In genomic region chr7:47053287-47053686, GRCm38 (mm10) we compare ENCODE assay signal across 13 mouse cellular contexts. TPM values are rescaled to one million over a fixed set of nuclear protein-coding genes. Genes with fewer than 3 reads are reported as not detected.
DNase-seq lines count a peak whose midpoint lies in the region; ATAC-seq lines count a peak whose summit lies in the region.
"Had no signal": no experiment of that assay in that cellular context is flagged by ENCODE, and none has a peak within 500 bp of the region (broad histone marks: within the 10 kb centered on the region; RNA-seq: fewer than 3 reads in every experiment).

No protein-coding gene starts in this region.

- H3K79me2 ChIP-seq in macrophage (ENCODE audit: inconsistent target) = peaks cover 39% of the 10 kb centered on the region

- no peaks in the 10 kb centered on the region for H3K9me3 ChIP-seq in heart, embryonic 12.5 days (replicated peaks)
- no peaks in the 10 kb centered on the region for H3K9me3 ChIP-seq in megakaryocyte, embryonic 14.5 days
- H3K9me3 ChIP-seq in heart, embryonic 13.5 days = no peaks in the 10 kb centered on the region
- H3K9me3 ChIP-seq: embryonic facial prominence, embryonic 15.5 days; forebrain, embryonic 13.5 days had no signal

- no peak overlapping the region; the same call in 1 of the 2 replicates for H3K4me2 ChIP-seq in heart, embryonic 12.5 days
- peak overlapping the region; percentile 83 for H3K4me2 ChIP-seq in heart, embryonic 13.5 days
- H3K4me2 ChIP-seq: forebrain, embryonic 13.5 days had no signal

- no peak for ATAC-seq in heart, embryonic 12.5 days (ENCODE audit: insufficient number of reproducible peaks, low FRiP score)
- no peak for ATAC-seq in megakaryocyte, adult 5-6 weeks (ENCODE audit: poor library complexity, severe bottlenecking)
- no peak for ATAC-seq in heart, embryonic 13.5 days (ENCODE audit: extremely low read depth, insufficient number of reproducible peaks, low FRiP score, low TSS enrichment)
- no peak for ATAC-seq in activated CD4-positive, CD25-positive, alpha-beta regulatory T cell, adult 4 months
- ATAC-seq: forebrain, embryonic 13.5 days; hindbrain, embryonic 16.5 days; Patski had no signal

- intact Hi-C loops in heart, postnatal 25 days (cut with DNase I) = loop anchor here (2.0 kb wide), 2 partner anchors 28 kb away; no protein-coding TSS in a partner anchor

- WGBS in heart, embryonic 12.5 days = 91% methylated on average over 15 of the region's 15 CpGs
- WGBS in heart, embryonic 13.5 days = 87% methylated on average over 15 of the region's 15 CpGs
- 86% methylated on average over 15 of the region's 15 CpGs for WGBS in macrophage (ENCODE audit: missing documents)

- H3K27me3 ChIP-seq in heart, embryonic 12.5 days (replicated peaks) = 0 out of 2 replicates have a peak, but pooled peaks cover 6% of the 10 kb centered on the region
- H3K27me3 ChIP-seq in megakaryocyte, embryonic 14.5 days (replicated peaks) = peaks cover 24% of the 10 kb centered on the region
- 0 out of 2 replicates have a peak, but pooled peaks cover 3% of the 10 kb centered on the region for H3K27me3 ChIP-seq in heart, embryonic 13.5 days (replicated peaks)
- H3K27me3 ChIP-seq: embryonic facial prominence, embryonic 15.5 days; Patski had no signal

- H3K9ac ChIP-seq in heart, embryonic 12.5 days = 0 out of 2 replicates have a peak overlapping the region, but pooled peaks have one; percentile 11
- H3K9ac ChIP-seq in heart, embryonic 13.5 days = 0 out of 2 replicates have a peak overlapping the region, but pooled peaks have one; percentile 3
- H3K9ac ChIP-seq: embryonic facial prominence, embryonic 15.5 days; forebrain, embryonic 13.5 days had no signal

- H3K4me1 ChIP-seq in heart, embryonic 12.5 days (replicated peaks) = peaks cover 29% of the 10 kb centered on the region
- H3K4me1 ChIP-seq in megakaryocyte, embryonic 14.5 days = peaks cover 91% of the 10 kb centered on the region
- peaks cover 28% of the 10 kb centered on the region for H3K4me1 ChIP-seq in heart, embryonic 13.5 days

- no peak overlapping the region for H3K4me3 ChIP-seq in heart, embryonic 12.5 days
- peak overlapping the region; percentile 16 for H3K4me3 ChIP-seq in megakaryocyte, embryonic 14.5 days (replicated peaks)
- no peak overlapping the region for H3K4me3 ChIP-seq in heart, embryonic 13.5 days
- H3K4me3 ChIP-seq in macrophage (ENCODE audit: inconsistent target) = no peak overlapping the region
- H3K4me3 ChIP-seq: embryonic facial prominence, embryonic 15.5 days; forebrain, embryonic 13.5 days had no signal

- DNase-seq in heart, postnatal 25 days (ENCODE audit: low spot score) = no peak
- DNase-seq: right cerebral cortex, postnatal 14 days; thymus, postnatal 4 days had no signal

- peaks cover 19% of the 10 kb centered on the region for H3K36me3 ChIP-seq in heart, embryonic 12.5 days
- peaks cover 17% of the 10 kb centered on the region for H3K36me3 ChIP-seq in megakaryocyte, embryonic 14.5 days (replicated peaks; ENCODE audit: low read length)
- H3K36me3 ChIP-seq in heart, embryonic 13.5 days = peaks cover 17% of the 10 kb centered on the region
- H3K36me3 ChIP-seq in macrophage (ENCODE audit: inconsistent target) = peaks cover 17% of the 10 kb centered on the region; the same call in 1 of the 2 replicates

- no peak overlapping the region for H3K27ac ChIP-seq in heart, embryonic 12.5 days (ENCODE audit: poor library complexity, severe bottlenecking)
- peak overlapping the region; percentile 94; the same call in 1 of the 2 replicates for H3K27ac ChIP-seq in heart, embryonic 13.5 days (replicated peaks)
- H3K27ac ChIP-seq in macrophage = peak overlapping the region; percentile 98
- H3K27ac ChIP-seq: forebrain, embryonic 13.5 days had no signal

RNA-seq across cellular contexts. Expression of gene Tmem86a, which starts 2.9 kb away (rescaled TPM):
- polyA plus RNA-seq in heart, embryonic 12.5 days (2016; fragmentation: Nextera tagmentation; extraction: Ambion mirVana) = 19.2 and 22.0 TPM in 2 replicates
- total RNA-seq in heart, postnatal 25 days (2021) = 10 to 100 TPM; 23.7 to 31.8 TPM
- polyA plus RNA-seq in megakaryocyte, embryonic 14.5 days (2012; ENCODE audit: insufficient read depth, low replicate concordance) = 6.3 and 26.3 TPM in 2 replicates
- 10.3 and 12.7 TPM in 2 replicates for total RNA-seq in megakaryocyte, adult 5-6 weeks (2015)
- total RNA-seq in megakaryocyte, adult 5-6 weeks (2017) = 6.3 and 6.4 TPM in 2 replicates
- 22.5 and 25.1 TPM in 2 replicates for polyA plus RNA-seq in heart, embryonic 13.5 days (2015; fragmentation: Nextera tagmentation; extraction: Ambion mirVana)
- total RNA-seq in macrophage (2018; cell fraction: chromatin; rRNA removed) = 10 to 100 TPM in 15 of 26 experiments, 1 to 10 TPM in 11; 1.0 to 51.2 (median 11.9) TPM
- total RNA-seq in macrophage (2018; cell fraction: cytosol; rRNA removed) = 100 to 1,000 TPM in 22 of 26 experiments, 10 to 100 TPM in 4; 59.2 to 274 (median 187) TPM
- total RNA-seq in macrophage (2018; cell fraction: nucleus; rRNA removed) = 100 to 1,000 TPM in 11 of 26 experiments, 10 to 100 TPM in 14, 1 to 10 TPM in 1; 7.5 to 190 (median 90.8) TPM
- 125 to 195 TPM (median 135 TPM) in 3 replicates for polyA plus RNA-seq in macrophage (2018)
- 1 to 10 TPM; 1.0 to 2.9 TPM for polyA plus RNA-seq in activated CD4-positive, CD25-positive, alpha-beta regulatory T cell, adult 4 months (2017; shearing (Covaris generic))

RNA-seq across cellular contexts. Expression of gene Spty2d1, which starts 45.1 kb away (rescaled TPM):
- polyA plus RNA-seq in heart, embryonic 12.5 days (2016; fragmentation: Nextera tagmentation; extraction: Ambion mirVana) = 19.4 and 19.8 TPM in 2 replicates
- total RNA-seq in heart, postnatal 25 days (2021) = 1 to 10 TPM; 7.3 to 7.9 TPM
- 3.1 and 5.2 TPM in 2 replicates for polyA plus RNA-seq in megakaryocyte, embryonic 14.5 days (2012; ENCODE audit: insufficient read depth, low replicate concordance)
- 40.7 and 45.3 TPM in 2 replicates for total RNA-seq in megakaryocyte, adult 5-6 weeks (2015)
- total RNA-seq in megakaryocyte, adult 5-6 weeks (2017) = 35.4 and 42.0 TPM in 2 replicates
- 13.1 and 13.4 TPM in 2 replicates for polyA plus RNA-seq in heart, embryonic 13.5 days (2015; fragmentation: Nextera tagmentation; extraction: Ambion mirVana)
- 100 to 1,000 TPM in 1 of 26 experiments, 10 to 100 TPM in 25; 22.0 to 116 (median 41.8) TPM for total RNA-seq in macrophage (2018; cell fraction: chromatin; rRNA removed)
- total RNA-seq in macrophage (2018; cell fraction: cytosol; rRNA removed) = 10 to 100 TPM; 22.3 to 51.1 (median 30.6) TPM
- 10 to 100 TPM; 29.4 to 62.6 (median 40.1) TPM for total RNA-seq in macrophage (2018; cell fraction: nucleus; rRNA removed)
- 14.1 to 25.5 TPM (median 17.6 TPM) in 3 replicates for polyA plus RNA-seq in macrophage (2018)
- polyA plus RNA-seq in activated CD4-positive, CD25-positive, alpha-beta regulatory T cell, adult 4 months (2017; shearing (Covaris generic)) = 10 to 100 TPM; 23.5 to 32.3 TPM
